Mouse (Mus musculus): Measurements from ENCODE around the gene Cry2.
A peak's percentile ranks its signal among the peaks of the same experiment; 100 is the strongest.

Cry2 gene

DNA sequence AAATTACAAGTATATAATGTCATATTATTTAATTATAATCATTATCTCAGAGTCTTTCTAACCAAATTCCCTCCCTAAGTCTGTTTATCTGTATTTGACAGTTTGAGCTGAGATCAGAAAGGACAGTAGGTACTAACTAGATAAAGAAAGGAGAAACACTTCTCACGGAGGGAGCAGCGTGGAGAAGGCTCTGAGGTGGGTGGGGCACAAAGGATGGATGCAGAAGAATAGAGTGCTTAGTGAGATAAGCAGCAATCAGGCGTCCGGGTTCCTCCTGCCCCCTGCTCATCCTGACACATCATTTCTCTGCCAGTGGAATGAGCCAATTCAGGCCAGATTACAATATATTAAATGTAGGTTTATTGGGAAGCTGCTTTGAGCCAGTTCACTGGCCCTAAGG is 10.5 kb upstream of the Cry2 start:
- DNase-seq, result no peak

DNA sequence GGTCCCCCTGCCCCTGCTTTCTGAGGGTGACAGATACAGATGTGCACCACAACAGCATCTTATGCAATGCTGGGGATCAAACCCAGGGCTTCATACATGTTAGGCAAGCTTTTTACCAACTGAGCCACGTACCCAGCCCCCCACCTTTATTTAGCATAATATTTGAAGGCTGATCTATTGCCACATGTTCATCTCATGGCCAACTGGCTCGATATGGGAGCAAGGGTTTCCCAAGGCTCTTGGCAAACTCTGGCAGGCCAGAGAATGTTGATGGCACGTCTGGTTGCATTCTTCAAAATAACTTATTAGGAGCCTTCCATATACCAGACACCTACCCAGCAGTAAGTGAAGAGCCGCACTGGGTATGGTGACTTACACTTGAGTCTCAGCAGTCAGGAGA is 9.5 kb upstream of the Cry2 start:
- DNase-seq, result no peak

DNA sequence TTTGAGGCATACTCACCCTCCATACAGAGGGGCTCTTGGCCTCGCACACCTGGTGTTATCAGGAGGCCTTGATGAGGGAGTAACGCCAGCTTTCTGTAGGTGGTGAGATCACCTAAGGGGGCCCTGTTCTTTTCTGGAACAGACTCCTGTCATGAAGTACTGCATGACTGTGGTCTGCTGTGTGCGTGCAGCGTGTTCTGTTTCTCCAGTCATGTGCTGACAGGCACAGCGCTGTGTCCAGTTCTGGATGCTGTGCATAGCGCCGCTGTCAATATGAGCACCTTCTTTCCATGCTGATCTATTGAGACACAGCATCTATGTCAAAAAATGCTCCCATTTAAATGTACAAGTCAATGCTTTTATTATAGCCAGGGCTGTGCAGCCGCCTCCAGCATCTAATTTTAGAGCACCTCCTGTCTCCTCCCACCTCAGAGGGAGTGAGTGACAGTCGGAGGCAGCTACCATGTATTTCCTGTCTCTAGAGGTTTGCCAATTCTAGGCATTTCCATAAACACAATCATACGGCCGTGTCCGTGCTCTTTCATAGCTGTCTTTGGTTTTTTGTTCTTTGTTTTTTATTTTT is 8.7 kb upstream of the Cry2 start:
- no peak for DNase-seq

DNA sequence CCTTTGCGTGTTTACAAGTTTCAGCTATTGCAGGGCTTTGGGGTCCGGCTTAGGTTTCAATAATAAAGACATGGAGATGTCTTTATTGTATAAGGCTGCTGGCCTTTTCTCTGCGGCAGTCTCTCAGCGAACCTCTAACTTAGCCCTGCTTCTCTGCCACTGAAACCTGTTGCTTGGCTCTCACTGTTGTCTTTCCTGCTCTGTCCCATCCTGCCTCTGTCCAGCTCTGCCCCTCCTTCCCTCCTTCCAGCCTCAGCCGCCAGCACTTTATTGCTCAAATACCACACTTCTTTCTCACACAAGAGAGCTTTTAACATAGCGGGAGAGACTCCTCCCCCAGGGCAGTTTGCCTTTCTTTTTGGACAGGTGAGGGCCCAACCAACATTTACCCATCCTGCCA is 6.6 kb upstream of the Cry2 start:
- DNase-seq, result no peak

DNA sequence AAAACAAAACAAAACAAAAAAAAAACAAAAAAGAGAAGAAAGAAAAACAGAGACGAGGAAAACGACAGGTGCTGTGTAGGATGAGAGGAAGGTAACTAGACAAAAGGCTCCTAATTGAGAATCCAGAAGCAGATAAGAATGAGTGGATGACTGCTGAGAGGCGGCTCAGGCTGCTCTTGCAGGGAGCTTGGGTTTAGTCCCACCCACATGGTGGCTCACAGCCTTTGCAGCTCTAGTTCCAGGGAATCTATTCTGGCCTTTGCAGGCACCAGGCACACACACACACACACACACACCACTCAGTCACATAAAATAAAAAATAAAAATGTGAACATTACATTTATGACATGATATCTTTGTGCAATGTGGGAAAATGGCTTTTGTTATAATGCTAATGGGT is 4.7 kb upstream of the Cry2 start:
- no peak for DNase-seq

DNA sequence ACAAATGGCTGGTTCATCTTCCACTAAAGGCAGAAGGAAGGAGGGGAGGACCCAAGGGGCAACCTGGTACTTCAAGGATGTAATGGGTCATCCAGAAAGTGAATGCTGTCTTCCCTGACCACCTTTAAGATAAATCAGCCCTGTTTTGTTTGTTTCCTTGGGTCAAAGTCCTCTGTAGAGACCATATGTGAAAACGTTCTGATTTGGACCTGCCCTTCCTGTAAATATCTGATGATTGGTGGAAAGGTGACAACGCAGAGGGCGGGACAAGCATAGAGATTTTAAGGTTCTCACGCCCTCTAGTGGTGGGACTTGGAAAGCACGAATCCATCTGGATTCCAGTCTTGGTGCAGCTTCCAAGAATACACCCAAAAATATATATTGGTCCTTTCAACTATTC is 4.0 kb upstream of the Cry2 start:
- peak; percentile 85 to 88 for DNase-seq

DNA sequence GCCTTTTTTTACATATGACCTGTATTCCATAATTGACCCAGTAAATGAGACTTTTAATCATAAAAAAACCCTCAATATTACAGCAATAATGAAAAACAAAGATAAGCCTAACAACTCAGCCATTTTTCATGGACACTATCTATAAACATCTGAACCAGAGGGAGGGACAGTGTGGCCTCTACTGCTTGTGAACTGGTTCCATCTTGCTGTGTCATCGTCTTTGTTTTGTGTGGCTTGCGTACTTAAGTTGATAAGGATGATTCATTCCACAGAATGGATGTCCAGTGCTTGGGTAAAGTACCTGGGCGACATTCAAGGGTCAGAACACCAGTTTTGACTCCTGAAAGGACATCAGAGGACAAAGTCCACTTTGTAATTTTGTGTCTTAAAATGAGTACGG is 3.5 kb upstream of the Cry2 start:
- DNase-seq, result no peak

DNA sequence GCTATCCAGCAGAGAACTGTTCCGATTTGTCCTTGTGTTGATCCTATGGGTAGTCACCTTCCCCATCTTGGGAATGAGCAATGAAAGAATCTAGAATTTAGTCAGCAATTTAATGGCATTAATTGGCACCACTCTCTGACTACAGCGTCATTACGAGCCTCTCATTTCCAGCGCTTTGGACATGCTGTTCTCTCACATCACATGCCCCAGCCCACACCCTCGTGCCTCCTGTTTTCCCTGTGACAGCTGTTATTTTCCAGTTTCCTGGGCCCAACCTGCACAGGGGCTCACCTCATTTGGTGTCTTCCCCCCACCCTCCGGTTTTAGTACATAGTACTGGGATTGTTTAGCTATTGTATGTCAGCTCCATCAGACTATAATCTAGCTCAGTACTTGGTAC is 1.2 kb upstream of the Cry2 start:
- DNase-seq, result no peak

DNA sequence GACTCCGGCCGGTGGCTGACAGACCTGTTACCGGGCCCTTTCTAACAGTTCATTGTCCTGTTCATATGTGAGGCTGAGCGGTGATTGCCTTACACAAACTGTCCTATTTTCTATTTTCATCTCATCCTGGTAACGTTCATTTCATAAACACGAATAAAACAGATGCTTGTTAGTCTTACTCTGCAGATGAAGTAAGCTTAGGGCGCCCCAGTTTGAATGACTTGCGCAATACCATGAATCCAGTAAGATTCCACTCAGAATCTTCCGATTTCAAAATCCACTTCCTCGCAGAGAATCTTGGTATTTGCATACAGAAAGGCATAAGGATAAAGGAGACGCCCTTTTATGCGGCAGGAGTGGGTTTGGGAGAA is 517 bp upstream of the Cry2 start:
- DNase-seq, result no peak

DNA sequence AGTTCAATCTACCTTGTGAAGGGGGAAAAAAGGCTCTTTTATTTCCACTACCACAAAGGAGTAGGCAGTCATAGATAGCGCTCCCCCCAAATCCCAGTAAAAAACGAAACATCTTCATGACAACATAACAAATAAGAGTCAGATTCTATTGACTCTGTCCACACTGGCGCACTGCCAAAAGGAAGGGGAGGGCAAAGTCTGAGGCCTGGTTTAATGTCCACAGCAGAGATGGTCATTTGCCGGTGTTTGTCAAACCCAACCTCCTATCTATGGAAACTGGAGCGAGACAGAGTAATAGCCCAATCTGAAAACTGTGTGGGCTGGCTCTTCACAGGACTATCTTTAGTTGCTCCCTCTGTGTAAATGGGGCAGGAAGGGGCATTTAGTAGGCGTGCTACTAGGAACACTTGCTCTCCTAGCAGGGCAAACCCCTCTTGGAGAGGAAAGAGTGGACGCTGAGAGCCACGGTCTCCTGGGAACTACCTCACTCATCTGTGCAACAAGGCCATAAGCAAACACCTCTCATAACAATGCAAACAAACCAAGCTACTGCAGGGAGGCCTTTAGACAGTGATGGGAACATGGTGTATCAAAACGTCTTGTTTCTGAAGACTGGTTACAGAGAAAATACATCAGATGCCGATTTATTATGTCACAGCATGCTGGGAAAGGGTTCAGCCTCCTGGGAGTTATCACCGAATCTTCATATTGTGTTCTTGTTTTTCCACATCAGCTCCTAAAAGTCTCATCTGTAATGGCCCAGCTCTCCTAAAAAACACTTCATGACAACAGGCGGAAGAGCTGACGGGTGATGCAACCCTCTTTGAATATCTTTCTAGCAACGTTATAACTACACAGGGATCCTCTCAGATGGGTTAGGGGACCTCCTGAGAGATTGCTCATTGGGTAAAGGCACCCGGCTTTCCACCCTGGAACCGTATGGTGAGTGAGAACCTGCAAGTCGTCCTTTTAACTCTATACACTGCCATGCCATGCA is 1.2 kb downstream of the Cry2 start:
- DNase-seq, result peak; percentile 81 to 85

DNA sequence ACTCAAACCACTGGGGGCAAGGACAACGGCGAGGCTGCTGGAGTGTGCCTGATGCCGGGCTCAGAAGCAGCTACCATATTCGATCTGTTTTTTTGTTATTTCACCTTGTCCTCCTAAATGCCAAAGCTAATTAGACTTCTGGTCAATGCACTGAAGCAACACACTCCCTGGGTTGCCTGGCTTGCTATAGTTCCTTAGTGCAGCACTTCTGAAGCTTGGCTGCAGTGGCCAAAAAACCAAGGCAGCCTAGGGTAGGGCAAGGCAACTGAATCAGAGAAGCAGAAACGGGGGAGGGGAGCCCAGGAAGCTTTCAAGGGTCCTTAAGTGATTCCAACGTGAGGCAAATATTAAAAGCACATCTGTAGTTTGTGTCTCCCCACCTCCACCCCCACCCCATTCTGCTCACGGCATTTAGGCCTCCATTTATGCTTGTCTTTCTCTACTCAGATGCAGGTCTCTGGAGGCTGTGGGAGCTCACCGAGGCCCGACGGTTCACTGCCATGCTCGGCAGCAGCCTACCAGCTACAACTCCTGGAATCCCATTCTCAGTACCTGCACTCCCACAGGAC is 2.1 kb downstream of the Cry2 start:
- peak; percentile 21 to 43 for DNase-seq

DNA sequence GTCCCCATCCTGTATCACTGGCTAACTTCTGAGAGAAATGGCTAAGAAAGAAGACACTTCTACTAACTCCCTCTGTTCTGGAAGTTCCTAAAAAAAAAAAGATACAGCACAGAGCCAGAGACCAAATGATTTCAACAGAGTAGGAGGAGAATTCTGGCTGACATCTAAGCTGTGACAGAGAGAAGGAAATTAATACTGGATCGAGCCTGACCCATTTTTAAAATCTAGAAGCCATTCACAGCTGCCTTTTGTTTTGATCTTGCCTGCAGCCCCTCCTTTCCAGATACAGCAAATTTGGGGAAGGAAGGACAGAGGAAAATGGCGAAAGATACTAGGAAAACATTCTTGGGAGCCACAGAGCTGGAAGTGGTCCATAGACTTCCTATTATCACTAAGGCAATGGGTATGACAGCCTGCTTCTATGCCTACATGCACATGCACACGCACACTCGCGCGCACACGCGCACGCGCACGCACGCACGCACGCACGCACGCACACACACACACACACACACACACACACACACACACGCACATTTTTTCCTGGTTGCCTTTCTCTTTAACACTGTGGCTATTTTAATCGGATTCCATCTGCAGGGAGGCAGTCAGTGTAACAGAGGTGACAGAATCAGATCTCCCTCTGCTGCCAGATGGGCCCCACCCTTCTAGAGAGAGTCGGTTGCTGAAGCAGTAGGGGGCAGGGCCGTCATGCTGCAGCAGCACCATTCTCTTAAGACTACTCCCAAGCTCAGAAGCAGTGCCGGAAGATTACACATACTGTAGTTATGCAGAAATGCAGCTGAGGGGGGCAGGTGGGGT is 2.9 kb downstream of the Cry2 start:
- DNase-seq, result peak; percentile 63 to 77

DNA sequence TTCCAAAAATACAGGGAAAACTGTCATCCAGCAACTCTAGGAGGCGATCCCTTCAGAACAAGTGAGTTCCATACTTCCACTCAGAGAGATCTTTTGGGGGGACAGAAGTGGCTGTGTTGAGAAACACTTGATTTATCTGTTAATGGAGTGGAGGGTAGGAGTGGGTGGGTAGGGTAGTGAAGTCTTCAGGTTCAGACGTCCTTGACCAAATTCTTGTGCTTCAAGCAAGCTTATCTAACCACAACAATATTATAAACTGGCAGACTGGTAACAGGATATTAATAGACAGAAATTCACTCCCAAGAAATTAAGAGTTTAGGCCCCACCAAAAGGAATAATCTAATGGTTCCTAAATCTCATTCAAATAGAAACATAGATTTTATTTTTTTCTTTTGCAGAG is 3.8 kb downstream of the Cry2 start:
- no peak for DNase-seq

DNA sequence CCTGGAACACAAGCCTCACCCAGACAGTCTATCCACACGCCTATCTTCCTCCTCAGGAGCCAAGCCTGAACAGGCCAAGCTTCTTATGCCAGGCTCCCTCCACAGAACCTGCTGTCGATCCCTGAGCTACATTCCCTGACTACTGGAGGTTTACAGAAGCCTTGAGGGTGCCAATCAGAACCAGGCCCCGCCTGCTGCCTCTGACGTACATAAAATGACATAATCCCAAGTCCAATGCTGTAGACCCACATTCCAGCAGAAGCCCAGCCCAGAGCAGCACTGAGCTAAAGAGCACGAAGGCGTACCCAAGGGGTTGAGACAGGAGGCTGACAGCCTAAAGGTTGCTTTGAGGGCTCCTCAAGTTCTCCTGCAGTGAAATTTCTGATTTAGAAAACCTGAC is 6.0 kb downstream of the Cry2 start:
- DNase-seq, result peak; percentile 79 to 83

DNA sequence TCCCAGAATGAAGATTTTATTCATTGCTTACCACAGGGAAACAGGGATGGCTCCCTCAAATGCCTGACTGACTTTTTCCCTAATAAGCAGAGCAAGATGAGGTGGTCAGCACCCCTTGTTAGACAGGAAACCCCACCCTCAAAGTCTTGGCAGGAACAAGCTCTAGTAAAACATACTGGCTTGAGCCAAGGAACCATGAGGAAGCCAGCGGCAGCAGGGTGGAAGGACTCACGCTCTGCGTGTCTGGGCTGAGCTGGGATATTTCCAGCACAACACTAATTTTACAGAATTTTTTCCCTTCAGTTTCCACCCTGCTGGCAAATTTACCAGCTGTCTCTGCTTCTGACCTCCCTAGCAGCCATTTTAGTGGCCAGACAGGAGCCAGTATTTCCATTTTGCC is 7.4 kb downstream of the Cry2 start:
- DNase-seq, result peak; percentile 34 to 60

DNA sequence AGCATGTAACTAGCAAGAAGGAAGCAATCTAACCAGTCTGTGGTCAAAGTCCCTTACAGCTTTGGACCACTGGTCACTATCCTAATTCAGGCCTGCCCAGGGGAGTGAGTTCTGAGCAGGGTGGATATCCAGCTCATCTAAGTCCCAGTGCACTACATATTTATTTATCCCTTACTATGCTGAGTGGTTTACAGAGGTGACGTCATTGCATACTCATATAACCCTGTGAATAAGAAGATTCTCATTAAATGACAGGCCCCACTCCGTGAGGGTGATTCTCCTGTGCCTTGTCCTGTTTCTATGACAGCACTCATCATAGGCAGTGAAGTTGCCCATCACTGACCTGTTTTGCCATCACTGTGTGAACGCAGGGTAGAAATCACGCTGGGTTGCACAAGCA is 8.5 kb downstream of the Cry2 start:
- no peak for DNase-seq

DNA sequence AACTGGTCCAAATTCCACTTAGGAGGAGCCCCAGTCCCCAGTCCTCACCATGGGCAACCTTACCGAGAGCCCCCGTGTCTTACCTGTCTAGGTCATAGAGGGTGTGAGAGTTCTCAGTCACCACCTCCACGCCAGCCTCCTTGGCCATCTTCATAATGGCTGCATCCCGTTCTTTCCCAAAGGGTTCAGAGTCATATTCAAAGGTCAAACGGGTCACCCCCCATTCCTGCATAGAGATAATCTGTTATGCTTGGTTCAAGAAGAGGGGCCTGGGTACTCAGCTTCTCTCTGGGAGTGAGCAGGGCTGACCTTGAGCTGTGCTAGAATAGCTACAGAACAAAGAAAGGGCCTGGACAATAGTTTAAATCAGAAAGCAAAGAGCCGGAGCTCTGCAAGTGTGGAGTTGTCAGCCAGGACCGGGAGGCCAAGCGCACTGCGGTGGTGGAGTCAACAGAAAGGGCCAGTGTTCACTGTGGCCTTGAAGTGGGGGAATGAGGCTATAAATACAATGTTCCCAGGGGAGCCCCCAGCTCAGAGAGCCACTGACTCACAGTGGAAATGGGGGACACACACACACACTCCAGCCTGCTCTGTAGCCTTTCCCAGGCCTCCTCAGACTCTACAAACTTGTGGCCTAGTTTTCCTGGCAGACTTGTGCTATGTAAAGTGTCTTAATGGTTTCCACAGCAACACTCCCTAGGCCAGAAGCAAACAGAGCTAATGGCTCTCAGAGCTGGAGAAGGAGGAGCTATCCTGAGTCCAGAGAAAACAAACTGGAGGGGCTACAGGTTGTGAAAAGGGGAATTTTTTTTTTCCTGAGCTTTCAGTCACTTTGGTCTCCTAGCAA is 9.2 kb downstream of the Cry2 start:
- DNase-seq, result peak; percentile 23 to 43

DNA sequence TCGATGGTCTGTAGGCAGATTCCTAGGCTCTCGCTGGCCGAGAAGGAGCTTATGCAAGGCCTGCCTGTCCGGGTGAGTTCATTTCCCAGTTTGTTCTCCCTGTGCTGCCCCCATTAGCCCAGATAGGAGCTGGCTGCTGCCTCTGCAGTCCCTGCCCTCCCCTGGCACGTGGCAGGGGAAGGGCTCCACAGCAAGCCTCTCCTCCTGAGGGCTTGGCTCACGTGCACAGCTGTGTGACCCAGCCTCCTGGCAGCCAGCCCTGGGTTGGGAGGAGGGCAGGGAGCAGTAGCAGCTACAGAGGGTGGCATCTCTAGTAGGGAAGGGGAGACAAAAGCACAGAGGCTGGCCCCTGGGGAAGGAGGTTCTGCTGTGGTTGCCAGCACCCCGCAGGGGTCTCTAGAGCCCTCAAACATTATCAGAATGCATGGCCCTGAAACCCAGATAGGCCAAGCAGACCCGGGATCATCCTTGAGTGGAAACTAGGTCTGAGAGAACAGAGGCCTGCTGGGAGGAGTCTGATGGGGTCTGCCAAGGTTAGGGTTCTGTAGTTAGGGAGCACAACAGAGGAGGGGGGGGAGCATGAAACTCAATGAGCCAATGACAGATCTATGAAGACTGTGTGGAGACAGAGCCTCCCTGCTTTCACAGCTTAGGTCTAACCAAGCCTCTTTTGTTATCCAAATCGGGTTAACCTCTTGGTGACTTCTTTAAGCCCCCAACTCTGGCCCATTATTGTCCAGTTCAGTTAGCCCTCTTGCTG is 10.0 kb downstream of the Cry2 start:
- DNase-seq, result peak; percentile 80 to 85

DNA sequence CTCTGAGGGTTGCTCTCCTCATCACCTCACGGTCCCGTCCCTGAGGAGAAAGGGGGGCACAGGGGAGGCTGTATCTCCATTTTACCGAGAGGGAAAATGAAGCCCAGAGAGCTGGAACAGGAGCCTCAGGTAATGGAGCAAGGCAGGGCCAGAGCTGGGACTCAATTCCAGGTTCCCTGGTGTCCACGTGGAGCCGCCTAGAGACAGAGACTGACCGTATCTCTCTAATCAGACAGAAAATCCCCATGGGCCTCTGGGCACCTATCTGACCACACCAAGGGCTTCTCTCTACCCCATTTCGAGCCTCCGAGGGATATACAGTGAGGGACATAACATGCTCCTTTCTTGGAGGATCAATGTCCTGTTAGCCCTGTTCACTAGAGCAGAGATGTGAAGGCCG is 10.7 kb downstream of the Cry2 start:
- no peak for DNase-seq

DNA sequence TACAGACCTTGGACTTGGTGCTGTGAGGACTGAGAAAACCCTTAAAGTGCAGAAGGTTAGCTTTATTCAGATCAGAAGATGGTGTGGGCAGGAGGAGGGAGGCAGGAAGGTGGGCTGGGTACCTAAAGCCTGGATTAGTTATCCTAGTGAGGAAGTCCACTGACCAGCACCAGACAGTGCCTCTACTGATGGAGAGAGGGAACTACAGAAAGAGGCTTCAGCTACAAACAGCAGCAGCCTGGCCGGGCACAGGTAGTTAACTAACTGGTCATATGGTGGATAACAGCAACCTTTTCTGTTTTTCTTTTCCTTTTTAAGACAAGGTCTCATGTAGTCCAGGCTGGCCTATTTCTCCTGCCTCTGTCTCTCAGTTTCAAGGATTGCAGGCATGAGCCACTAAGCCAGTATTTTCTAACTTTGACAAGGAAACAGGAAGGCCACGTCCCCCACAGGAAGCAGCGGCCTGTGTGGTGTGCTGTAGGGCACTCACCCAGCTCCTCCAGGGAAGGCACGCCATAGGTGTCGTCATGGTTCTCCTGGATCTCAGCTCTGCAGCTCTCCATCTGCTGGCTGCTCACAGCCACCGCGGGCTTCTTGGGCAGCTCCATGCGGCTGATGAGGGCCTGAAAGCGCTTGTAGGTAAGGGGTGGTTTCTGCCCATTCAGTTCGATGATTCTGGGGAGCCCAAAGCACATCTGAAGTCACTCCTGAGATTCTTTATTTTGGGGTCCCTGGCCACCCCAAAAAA is 11.3 kb downstream of the Cry2 start:
- DNase-seq, result peak; percentile 28 to 50

All from kidney, postnatal 4 days (tissue).